Mouse (Mus musculus) layer of hippocampus, adult 9-11 months (tissue): ENCODE data around the gene Cnot11.

ENCODE experiments used
- DNase-seq: peaks from one replicate; pipeline ENCODE4 v3.0.0; 2022

Gene Cnot11

GRCm38 (mm10) chr1:39535515-39536311, 921 bp downstream of the Cnot11 start:
- DNase-seq: peak; percentile 98

- DNase-seq: no peak
Observed at GRCm38 (mm10) chr1:39536701-39537100, 1.9 kb downstream of the Cnot11 start.

- DNase-seq: no peak
Observed at GRCm38 (mm10) chr1:39537631-39538380, 3.0 kb downstream of the Cnot11 start.

GRCm38 (mm10) chr1:39540592-39540991, 5.8 kb downstream of the Cnot11 start:
- DNase-seq: no peak

- DNase-seq: no peak
Observed at GRCm38 (mm10) chr1:39545589-39545988, 10.8 kb downstream of the Cnot11 start.

- DNase-seq: no peak
Observed at GRCm38 (mm10) chr1:39546160-39546866, 11.5 kb downstream of the Cnot11 start.

GRCm38 (mm10) chr1:39547238-39547637, 12.4 kb downstream of the Cnot11 start:
- no peak for DNase-seq

- DNase-seq: no peak
Observed at GRCm38 (mm10) chr1:39549831-39550230, 15.0 kb downstream of the Cnot11 start.

- DNase-seq: peak; percentile 81
Observed at GRCm38 (mm10) chr1:39555556-39556415, 21.0 kb downstream of the Cnot11 start.

GRCm38 (mm10) chr1:39559009-39559408, 24.2 kb downstream of the Cnot11 start:
- DNase-seq: no peak

GRCm38 (mm10) chr1:39561920-39562319, 27.1 kb downstream of the Cnot11 start:
- DNase-seq: no peak

- DNase-seq: no peak
Observed at GRCm38 (mm10) chr1:39563161-39563560, 28.4 kb downstream of the Cnot11 start.

GRCm38 (mm10) chr1:39564603-39565002, 29.8 kb downstream of the Cnot11 start:
- DNase-seq: no peak

- DNase-seq: no peak
Observed at GRCm38 (mm10) chr1:39568079-39568478, 33.3 kb downstream of the Cnot11 start.

- DNase-seq: no peak
Observed at GRCm38 (mm10) chr1:39571653-39572052, 36.9 kb downstream of the Cnot11 start.

GRCm38 (mm10) chr1:39573890-39574289, 39.1 kb downstream of the Cnot11 start:
- no peak for DNase-seq

GRCm38 (mm10) chr1:39575778-39576375, 41.1 kb downstream of the Cnot11 start:
- DNase-seq: no peak

- no peak for DNase-seq
Observed at GRCm38 (mm10) chr1:39576431-39577243, 41.8 kb downstream of the Cnot11 start.

- peak; percentile 97 for DNase-seq
Observed at GRCm38 (mm10) chr1:39577253-39577705, 42.5 kb downstream of the Cnot11 start, which contains the start of gene Rnf149. Rnf149 (minus strand) TSS chr1:39577405.

GRCm38 (mm10) chr1:39578446-39578845, 43.7 kb downstream of the Cnot11 start:
- DNase-seq: no peak

GRCm38 (mm10) chr1:39579139-39579538, 44.3 kb downstream of the Cnot11 start:
- DNase-seq: peak; percentile 40
